Mouse (Mus musculus): Measurements from ENCODE around the gene Ccdc181. TPM values are rescaled to one million over a fixed set of nuclear protein-coding genes. Genes with fewer than 3 reads are reported as not detected.
A peak's percentile ranks its signal among the peaks of the same experiment; 100 is the strongest.
"Not testable (repeated sequence)": the region's sequence is repeated elsewhere in the genome, so short reads cannot be mapped to it uniquely, and the experiment has no call there.

Ccdc181 gene
- polyA plus RNA-seq (2016; fragmentation: Nextera tagmentation; extraction: Ambion mirVana), result 4.6 and 6.4 TPM in 2 replicates

DNA sequence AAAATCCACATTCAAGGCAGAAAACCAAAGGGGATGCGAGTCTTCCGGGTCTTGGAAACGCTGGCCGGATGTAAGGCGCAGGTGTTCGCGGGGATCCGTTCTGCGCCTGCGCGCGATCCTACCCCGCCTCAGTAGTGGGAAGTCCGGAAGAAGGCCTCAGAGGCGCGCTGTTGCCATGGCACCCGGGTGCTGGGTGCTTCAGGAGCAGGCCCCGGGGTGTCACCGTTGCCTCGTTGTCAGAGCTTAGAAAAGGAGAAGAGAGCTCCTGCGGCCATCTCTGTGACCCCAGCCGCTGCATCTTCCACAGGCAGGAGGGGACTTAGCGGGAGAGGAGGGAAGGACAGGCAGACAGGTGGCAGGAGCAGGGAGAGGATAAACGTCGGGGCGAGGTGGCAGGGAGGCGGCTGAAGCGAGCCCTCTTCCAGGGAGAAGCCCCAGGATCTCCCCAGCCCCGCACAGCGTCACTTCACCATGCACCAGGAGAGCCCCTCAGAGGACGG, at the start of gene Ccdc181:
Gene Ccdc181 (plus strand): TSS at position 131 of the 500 bp plus-strand sequence.
- H3K4me3 ChIP-seq, result peak within 1 kb of the TSS; percentile 75
- no peaks in the 10 kb centered on the region for H3K36me3 ChIP-seq
- under 1% methylated on average over 31 of the region's 31 CpGs for WGBS
- H3K4me1 ChIP-seq, result peaks cover 32% of the 10 kb centered on the region
- DNase-seq (ENCODE audit: low spot score), result peak; percentile 93
- peak within 1 kb of the TSS; percentile 74 for H3K27ac ChIP-seq
- H3K9me3 ChIP-seq (replicated peaks), result no peaks in the 10 kb centered on the region
- no peaks in the 10 kb centered on the region for H3K27me3 ChIP-seq (ENCODE audit: low read depth, poor library complexity, severe bottlenecking)

DNA sequence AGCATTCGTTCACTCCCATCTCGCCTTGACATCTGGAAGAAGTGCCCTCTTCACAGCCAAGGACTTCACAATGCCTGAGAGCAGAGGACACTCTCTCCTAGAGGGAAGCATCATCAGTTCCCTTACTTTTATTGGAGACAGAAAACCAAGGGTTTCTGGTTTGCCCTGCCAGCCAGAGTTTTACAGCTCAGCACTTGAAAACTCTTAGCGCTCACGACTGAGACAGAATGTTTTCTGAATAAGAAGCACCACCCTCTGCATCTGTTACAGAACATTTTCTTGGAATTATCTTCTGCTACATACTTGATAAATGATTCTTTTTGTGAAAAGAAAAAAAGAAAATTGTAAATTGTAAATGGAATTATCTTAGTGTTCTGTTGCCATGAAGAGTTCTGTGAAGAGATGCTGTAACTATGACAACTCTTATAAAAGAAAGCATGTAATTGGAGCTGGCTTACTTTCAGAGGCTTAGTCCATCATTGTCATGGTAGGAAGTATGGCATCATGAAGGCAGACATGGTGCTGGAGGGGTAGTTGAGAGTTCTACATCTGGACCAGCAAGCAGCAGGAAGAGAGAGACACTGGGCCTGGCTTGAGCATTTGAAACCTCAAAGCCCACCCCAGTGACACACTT, 43.3 kb upstream of the Ccdc181 start:
- not testable (repeated sequence) for DNase-seq (ENCODE audit: low spot score); H3K36me3 ChIP-seq; H3K27ac ChIP-seq; H3K4me1 ChIP-seq; H3K27me3 ChIP-seq (ENCODE audit: low read depth, poor library complexity, severe bottlenecking); H3K4me3 ChIP-seq; H3K9me3 ChIP-seq (replicated peaks)
- 89% methylated on average over 3 of the region's 4 CpGs for WGBS

DNA sequence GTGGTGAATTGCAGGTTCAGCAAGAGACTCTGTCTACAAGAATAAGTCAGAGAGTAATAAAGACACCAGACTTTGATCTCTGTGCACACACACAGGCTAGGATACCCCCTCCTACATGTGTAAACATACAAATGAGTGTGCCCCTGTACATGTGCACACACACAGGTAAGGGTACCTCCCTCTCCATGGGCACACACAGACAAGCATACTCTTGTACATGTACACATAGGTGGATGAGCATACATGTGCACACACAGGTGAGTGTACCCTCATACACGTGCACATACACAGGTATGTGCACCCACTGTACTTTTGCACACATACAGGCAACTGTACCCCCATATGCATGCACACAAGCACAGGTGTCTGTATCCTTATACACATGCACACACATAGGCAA, 41.9 kb upstream of the Ccdc181 start:
- H3K4me1 ChIP-seq, result no peaks in the 10 kb centered on the region
- no peaks in the 10 kb centered on the region for H3K9me3 ChIP-seq (replicated peaks)
- DNase-seq (ENCODE audit: low spot score), result no peak
- WGBS, result 90% methylated on average over 1 of the region's 1 CpGs
- no peak overlapping the region for H3K27ac ChIP-seq
- no peaks in the 10 kb centered on the region for H3K36me3 ChIP-seq
- no peaks in the 10 kb centered on the region for H3K27me3 ChIP-seq (ENCODE audit: low read depth, poor library complexity, severe bottlenecking)
- no peak overlapping the region for H3K4me3 ChIP-seq

DNA sequence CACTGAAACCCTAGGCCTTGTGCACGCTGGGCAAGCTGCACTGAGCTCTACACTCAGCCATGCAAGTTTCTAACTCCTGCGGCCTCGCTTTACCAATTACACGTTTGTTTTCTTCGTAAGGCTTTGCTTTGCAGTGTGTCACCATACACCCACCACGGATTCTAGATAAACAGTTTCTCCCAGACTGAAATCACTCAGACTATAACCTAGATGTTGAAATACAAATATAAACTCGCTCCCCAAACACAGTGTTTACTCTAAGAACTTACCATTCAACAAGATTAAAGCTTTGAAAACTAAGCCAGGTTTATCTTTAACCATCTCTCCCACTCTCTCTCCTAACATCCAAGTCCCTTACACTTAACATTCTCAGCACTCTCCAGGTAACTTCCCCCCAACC, 40.3 kb upstream of the Ccdc181 start:
- Histone ChIP-seq H3K27me3 (ENCODE audit: low read depth, poor library complexity, severe bottlenecking) (no peaks in the 10 kb centered on the region), H3K36me3 (no peaks in the 10 kb centered on the region), H3K4me1 (no peaks in the 10 kb centered on the region), H3K27ac (no peak overlapping the region), H3K9me3 (replicated peaks) (no peaks in the 10 kb centered on the region), H3K4me3 (no peak overlapping the region)
- WGBS, result 55% methylated on average over 7 of the region's 7 CpGs
- no peak for DNase-seq (ENCODE audit: low spot score)

DNA sequence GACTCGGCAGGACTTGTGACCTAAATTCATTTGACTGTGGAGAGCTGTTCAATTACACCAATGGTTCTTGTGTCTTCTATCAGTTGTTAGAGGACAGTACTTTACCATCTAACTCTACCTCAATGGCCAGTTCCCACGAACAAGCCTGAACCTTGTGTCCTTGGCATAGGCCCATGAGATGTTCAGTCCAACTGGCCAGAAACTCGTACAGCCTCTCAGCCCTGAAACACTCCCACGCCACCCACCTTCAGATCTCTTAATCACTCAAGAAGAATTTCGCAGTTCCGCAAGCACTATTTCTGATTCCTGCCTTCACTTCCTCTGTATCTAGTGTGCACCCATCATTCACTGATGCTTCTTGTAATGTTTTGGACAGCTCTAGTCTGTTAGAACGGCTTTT, 39.3 kb upstream of the Ccdc181 start:
- Histone ChIP-seq H3K4me1 (no peaks in the 10 kb centered on the region), H3K27ac (no peak overlapping the region), H3K4me3 (no peak overlapping the region), H3K27me3 (ENCODE audit: low read depth, poor library complexity, severe bottlenecking) (no peaks in the 10 kb centered on the region), H3K36me3 (no peaks in the 10 kb centered on the region), H3K9me3 (replicated peaks) (no peaks in the 10 kb centered on the region)
- 75% methylated on average over 7 of the region's 7 CpGs for WGBS
- DNase-seq (ENCODE audit: low spot score), result no peak

DNA sequence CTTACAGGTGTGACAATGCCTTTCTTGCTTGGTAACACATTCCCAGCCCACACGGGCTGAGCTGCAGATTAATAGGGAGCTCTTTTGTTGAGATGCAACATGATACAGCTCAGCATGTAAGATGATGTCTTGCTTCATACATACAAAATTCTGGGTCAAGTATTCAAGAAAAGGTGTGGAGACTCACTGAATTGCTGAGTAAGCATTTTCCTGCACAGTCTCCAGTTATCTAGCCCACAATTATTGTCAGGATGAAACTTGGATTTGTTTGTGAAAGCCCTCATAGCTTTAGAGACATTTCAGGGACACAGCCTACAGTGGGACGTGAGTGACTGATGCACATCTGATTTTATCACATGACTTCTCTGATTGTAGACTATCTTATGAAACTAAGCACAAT, 33.9 kb upstream of the Ccdc181 start:
- no peaks in the 10 kb centered on the region for H3K36me3 ChIP-seq
- no peaks in the 10 kb centered on the region for H3K4me1 ChIP-seq
- DNase-seq (ENCODE audit: low spot score), result no peak
- no peaks in the 10 kb centered on the region for H3K27me3 ChIP-seq (ENCODE audit: low read depth, poor library complexity, severe bottlenecking)
- H3K4me3 ChIP-seq, result no peak overlapping the region
- H3K27ac ChIP-seq, result no peak overlapping the region
- WGBS, result 81% methylated on average over 2 of the region's 2 CpGs
- no peaks in the 10 kb centered on the region for H3K9me3 ChIP-seq (replicated peaks)

DNA sequence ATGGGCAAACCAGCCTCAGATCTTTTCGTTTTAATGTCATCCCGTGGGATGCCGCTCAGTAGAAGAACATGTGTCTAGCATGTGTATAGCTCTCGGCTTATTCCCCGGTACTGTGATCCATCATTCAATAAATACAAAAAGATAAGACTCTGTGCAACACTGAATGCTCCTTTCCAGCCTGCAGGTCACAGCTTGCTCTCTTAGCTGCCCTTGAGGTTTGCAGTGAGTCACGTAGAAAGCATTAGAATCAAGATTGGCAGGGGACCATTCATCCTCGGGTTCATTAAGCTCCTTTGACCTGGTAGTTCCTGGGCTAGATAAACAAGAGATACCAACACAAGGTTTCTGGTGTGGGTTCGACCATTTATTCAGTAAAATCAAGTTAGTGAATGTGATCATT, 32.6 kb upstream of the Ccdc181 start:
- Histone ChIP-seq H3K27me3 (ENCODE audit: low read depth, poor library complexity, severe bottlenecking) (no peaks in the 10 kb centered on the region), H3K36me3 (no peaks in the 10 kb centered on the region), H3K4me1 (peaks cover 5% of the 10 kb centered on the region), H3K9me3 (replicated peaks) (no peaks in the 10 kb centered on the region), H3K27ac (no peak overlapping the region), H3K4me3 (no peak overlapping the region)
- DNase-seq (ENCODE audit: low spot score), result no peak
- WGBS, result 76% methylated on average over 8 of the region's 8 CpGs

DNA sequence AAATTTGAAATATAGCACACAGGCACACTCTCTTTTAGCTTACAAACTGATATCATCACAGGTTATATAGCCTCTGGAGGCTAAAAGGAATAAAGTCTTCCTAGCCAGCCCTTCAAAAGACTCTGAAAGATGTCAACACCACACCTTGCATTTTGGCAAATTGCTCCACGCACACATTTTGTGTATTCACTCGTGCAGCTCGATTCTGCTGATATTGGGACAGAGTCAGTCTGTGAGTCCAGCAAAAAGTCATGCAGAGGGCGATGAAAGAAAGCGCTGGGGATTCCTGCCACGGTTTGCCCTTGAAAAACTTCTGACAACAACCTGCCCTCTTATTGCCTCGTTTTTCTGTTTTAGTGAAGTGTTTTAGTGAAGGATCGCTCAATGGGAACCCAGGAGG, 27.9 kb upstream of the Ccdc181 start:
- Histone ChIP-seq H3K27ac (peak overlapping the region; percentile 88; the same call in 1 of the 2 replicates), H3K4me3 (peak overlapping the region; percentile 71), H3K4me1 (peaks cover 29% of the 10 kb centered on the region), H3K27me3 (ENCODE audit: low read depth, poor library complexity, severe bottlenecking) (peaks cover 13% of the 10 kb centered on the region), H3K36me3 (no peaks in the 10 kb centered on the region), H3K9me3 (replicated peaks) (no peaks in the 10 kb centered on the region)
- no peak for DNase-seq (ENCODE audit: low spot score)
- WGBS, result 37% methylated on average over 8 of the region's 8 CpGs

DNA sequence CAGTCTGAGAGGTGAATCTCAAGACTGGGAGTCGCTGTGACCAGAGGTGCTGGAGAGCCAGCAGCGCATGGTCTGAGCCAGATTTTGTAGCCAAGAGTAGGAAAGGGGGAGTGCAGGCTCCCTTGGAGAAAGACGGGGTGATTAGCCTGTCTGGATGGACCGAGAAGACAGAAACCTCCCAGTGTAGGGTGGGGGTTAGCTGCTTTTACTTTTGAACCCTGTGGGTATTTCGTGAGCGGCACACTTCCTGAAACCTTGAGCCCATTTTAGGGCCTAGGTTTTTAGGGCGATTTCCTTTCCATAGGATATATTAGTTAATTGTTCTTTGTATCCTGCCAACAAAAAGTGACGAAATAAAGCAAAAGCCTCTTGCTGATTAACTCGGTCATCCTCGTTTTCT, 27.4 kb upstream of the Ccdc181 start:
- peak overlapping the region; percentile 88 for H3K27ac ChIP-seq
- peaks cover 29% of the 10 kb centered on the region for H3K4me1 ChIP-seq
- peak; percentile 47 for DNase-seq (ENCODE audit: low spot score)
- no peaks in the 10 kb centered on the region for H3K9me3 ChIP-seq (replicated peaks)
- peak overlapping the region; percentile 71 for H3K4me3 ChIP-seq
- WGBS, result 10% methylated on average over 10 of the region's 10 CpGs
- peaks cover 13% of the 10 kb centered on the region for H3K27me3 ChIP-seq (ENCODE audit: low read depth, poor library complexity, severe bottlenecking)
- H3K36me3 ChIP-seq, result no peaks in the 10 kb centered on the region

DNA sequence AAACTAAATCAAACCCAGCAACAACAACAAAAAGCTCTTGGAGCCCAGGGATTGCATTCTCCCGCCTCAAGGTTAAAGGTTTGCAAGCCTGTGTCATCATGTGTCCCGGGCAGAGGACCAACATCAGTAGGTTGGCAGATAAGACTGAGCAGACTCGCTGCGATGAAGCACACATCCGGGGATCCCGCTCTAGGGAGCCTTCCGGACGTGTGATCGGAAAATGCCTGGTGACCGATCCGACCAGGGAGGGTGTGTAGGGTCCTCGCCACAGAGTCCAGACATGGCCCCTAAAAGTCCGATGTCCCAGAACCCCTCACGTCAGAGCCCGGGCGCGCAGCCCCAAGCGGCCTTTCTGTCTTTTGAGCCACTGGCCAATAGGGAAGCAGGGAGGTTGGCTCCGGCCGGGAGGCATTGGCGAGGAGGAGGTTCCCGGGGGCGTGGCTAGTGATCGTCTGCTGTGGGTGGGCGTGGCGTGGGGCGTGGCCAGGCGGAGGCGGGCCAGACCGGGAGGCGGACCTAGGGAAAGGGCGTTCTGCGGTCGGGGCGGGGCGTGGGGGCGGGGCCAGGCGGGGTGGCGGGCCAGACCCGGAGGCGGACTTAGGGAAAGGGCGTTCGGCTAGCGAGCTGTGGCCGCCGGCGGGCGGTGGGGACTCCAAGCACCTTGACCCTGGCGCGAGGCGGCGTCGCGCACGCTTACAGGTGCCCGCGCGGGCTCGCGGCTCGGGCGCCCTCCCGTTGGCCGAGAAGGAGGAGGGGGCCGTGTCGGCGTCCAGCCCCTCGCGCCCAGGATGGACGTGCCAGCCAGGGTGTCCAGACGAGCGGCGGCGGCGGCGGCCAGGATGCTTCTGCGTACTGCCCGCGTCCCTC, 26.7 kb upstream of the Ccdc181 start, which contains the start of gene Slc19a2:
Gene Slc19a2 (plus strand): TSS at position 582 of the 867 bp plus-strand sequence.
- H3K27me3 ChIP-seq (ENCODE audit: low read depth, poor library complexity, severe bottlenecking), result peaks cover 13% of the 10 kb centered on the region

DNA sequence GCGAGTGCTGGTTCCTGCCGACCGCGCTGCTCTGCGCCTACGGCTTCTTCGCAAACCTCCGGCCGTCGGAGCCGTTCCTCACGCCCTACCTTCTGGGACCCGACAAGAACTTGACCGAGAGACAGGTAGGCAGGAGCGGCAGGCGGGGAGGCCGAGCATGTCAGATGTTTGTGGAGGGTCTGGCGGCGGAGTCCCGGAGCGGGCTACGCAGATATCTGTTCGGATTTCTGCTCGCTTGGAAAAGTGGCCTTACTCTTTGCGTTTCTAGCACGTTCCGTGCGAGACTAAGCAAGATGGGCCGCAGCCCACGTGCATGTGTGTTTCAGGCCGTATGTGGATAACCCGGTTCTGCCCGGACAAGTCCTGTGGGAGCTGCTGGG, 26.1 kb upstream of the Ccdc181 start:
- H3K4me1 ChIP-seq, result peaks cover 29% of the 10 kb centered on the region
- peak overlapping the region; percentile 88 for H3K27ac ChIP-seq
- H3K27me3 ChIP-seq (ENCODE audit: low read depth, poor library complexity, severe bottlenecking), result peaks cover 13% of the 10 kb centered on the region
- no peak for DNase-seq (ENCODE audit: low spot score)
- no peaks in the 10 kb centered on the region for H3K9me3 ChIP-seq (replicated peaks)
- under 1% methylated on average over 33 of the region's 33 CpGs for WGBS
- peak overlapping the region; percentile 71 for H3K4me3 ChIP-seq
- H3K36me3 ChIP-seq, result no peaks in the 10 kb centered on the region

More for the DNA sequence above, 26.7 kb upstream of the Ccdc181 start, which contains the start of gene Slc19a2:
- peak within 1 kb of the TSS; percentile 88 for H3K27ac ChIP-seq
- H3K4me1 ChIP-seq, result peaks cover 29% of the 10 kb centered on the region
- H3K4me3 ChIP-seq, result peak within 1 kb of the TSS; percentile 71
- WGBS, result under 1% methylated on average over 71 of the region's 79 CpGs
- DNase-seq (ENCODE audit: low spot score), result peak; percentile 100
- no peaks in the 10 kb centered on the region for H3K36me3 ChIP-seq
- no peaks in the 10 kb centered on the region for H3K9me3 ChIP-seq (replicated peaks)

DNA sequence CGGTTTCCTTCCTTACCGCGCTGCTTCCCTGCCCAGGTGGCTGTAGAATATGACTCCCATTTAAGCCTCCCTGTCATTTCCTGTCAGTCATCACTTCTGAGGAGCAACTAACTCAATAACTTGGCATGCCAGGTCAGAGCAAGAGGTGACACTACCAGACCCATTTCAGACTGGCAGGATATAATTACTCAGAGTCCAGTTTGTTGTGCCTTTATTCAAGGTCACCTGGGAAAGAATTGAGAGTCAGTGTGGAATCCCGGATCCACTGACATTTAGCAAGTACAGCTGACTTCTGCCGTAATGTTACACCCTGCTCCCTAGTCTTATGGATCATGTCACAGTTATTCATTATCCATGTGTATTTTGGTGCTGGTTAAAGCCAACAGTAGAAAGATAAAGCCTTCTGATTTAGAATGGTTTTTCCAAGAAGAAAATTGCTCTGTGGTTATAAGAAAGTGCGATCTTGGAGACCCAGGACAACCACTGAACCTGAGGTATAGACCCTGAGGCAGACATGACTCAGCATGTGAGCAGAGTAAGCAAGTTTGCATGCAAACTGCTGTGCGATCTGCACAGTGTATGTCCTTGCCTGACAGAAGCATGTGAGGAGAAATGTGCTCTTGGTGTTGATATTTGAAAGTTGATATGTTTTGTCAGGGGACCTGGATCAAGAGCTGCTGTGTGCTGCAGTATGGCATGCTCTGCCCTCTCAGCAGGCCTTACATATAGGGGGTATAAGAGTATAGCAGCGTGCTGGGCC, 24.8 kb upstream of the Ccdc181 start:
- peaks cover 13% of the 10 kb centered on the region for H3K27me3 ChIP-seq (ENCODE audit: low read depth, poor library complexity, severe bottlenecking)
- DNase-seq (ENCODE audit: low spot score), result no peak
- WGBS, result 69% methylated on average over 8 of the region's 8 CpGs

More for the DNA sequence above, 24.8 kb upstream of the Ccdc181 start:
- H3K36me3 ChIP-seq, result no peaks in the 10 kb centered on the region
- H3K4me1 ChIP-seq, result peaks cover 29% of the 10 kb centered on the region
- no peaks in the 10 kb centered on the region for H3K9me3 ChIP-seq (replicated peaks)
- peak overlapping the region; percentile 71 for H3K4me3 ChIP-seq
- no peak overlapping the region for H3K27ac ChIP-seq
